Mouse (Mus musculus) frontal cortex, postnatal 14 days (tissue): ENCODE data around the gene Zdhhc16.

ENCODE experiments used
- DNase-seq, 2 experiments: peaks; one replicate each; pipeline ENCODE4 v3.0.0; 2022; ENCODE audit warnings: low spot score in 2 of 2

The Zdhhc16 gene

DNA sequence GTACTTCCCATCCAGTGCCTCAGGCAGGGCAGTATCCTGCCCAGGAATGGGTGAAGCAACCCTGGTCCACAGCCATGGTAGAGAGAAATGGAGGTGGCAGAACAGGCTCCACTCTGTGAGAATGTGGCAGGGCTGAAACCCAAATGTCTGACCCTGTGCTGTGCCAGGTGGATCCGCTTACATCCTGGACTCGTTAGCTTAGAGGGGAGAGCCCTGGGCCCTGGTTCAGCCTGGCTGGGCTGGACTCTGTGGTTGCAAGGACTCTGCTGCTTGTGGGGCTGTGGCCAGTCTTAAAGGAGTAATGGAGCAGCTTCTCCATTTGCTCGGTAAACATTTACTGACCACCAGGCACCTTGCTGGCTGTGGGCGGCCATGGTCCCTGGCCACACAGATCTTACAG is 53.9 kb downstream of the Zdhhc16 start:
- DNase-seq = no peak

DNA sequence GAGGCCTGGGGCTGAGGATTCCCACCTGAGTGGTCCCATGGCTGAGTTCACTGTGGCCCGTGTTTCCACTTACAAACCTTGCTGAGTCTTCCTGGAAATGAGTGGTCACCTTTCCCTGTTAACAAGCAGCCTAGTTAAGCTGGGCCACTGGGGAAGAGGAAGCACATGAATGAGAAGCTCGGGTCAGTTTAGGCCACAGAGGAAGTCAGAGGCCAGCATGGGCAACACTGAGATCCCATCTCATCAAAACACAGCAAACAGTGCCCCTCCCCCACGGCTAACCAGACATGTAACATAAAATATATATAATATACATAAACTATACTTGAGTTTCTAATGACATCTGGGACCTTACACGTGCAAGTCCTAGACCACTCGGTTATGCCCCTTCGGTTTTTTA is 56.5 kb downstream of the Zdhhc16 start:
- DNase-seq = no peak

DNA sequence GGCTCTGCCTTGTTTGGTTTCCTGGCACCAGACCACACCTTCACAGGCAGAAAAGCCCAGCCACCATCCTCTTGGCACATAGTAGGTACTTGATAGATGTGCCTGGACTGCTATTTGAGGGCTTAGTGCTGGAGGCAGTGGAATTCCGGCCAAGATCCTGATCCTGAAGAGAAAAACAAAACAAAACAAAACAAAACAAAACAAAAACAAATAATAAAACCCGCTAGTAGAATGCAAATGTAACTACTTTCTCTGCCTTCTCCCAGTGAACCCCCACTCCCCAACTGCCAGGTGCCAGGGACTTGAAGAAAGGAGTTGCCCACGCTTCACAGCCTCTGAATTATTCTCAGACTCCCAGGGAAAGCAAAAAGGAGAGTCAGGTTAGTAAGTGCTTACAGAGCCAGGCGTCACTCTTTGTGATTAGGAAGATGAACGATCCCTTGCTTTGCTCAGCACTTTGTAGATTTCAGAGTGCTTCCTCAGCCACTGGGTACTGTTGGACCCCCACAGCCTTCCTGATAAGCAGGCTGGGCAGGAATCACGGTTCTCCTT is 58.7 kb downstream of the Zdhhc16 start:
- no peak for DNase-seq

DNA sequence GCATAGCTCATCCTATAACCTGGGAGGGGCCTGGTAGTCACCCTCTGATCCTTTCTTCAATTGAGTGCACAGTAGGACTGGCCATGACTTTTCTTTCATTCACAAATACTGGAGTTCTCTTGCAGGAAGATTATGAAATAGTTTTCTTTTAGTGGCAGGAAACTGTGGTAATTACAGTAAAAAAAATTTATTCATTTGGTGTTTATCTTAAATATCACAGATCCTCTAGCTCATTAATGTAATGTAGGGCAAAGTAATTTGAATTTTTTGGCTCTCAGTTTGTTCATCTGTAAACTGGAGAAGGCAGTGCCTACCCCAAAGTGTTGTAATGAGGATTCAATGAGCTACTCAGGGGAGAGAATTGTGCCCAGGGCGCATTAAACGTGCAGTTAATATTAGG is 59.7 kb downstream of the Zdhhc16 start:
- DNase-seq = no peak

DNA sequence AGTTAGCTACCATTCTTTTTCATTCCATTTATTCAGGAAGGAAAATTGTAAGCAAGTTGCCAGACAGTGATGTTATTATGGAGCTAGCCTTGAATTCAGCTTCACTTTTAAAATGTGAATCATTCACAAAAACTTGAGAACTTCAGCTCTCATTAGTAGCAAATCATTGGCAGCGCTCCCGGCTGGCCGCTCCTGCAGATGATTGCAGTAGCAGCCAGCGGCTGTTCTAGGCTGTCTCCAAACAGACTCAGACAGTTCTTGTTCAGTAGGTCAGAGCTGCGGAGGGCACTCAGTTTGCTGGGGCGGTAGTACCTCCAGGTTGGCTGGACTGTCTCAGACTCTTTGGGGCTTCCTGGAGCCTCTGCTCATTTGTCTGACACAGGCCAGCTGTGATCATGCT is 60.2 kb downstream of the Zdhhc16 start:
- peak in 1 of 2 experiments; percentile 58 for DNase-seq
